Mouse (Mus musculus): Measurements from ENCODE around the gene Klf3.

- no peak for TF ChIP-seq CTCF (IDR thresholded peaks at IDR 0.05; ENCODE audit: insufficient read depth, low read length)
- no peak for TF ChIP-seq POLR2A (IDR thresholded peaks at IDR 0.05; ENCODE audit: borderline replicate concordance, extremely low read depth, low read depth, low read length)
Observed at GRCm38 (mm10) chr5:64827151-64827550, 24.0 kb downstream of the Klf3 start.
